Mouse (Mus musculus) spleen, adult 2 months (tissue): ENCODE data around the gene Nudt6. TPM values are rescaled to one million over a fixed set of nuclear protein-coding genes. Genes with fewer than 3 reads are reported as not detected.

ENCODE experiments used
- DNase-seq, 2 experiments: peaks; one replicate each; pipeline versions ENCODE4 v3.0.0 to v3.0.0-alpha.2; 2012 to 2021; ENCODE audit warnings: low spot score in 2 of 2, low read depth in 1 of 2
- H3K27ac ChIP-seq: fragments of 200-500 bp; 2 replicates; pipeline ENCODE4 v1.5.1; 2012; ENCODE audit warnings: low read length, inconsistent platforms; ENCODE audit not compliant: insufficient read depth
- H3K27me3 ChIP-seq: fragments of 200-500 bp; 2 replicates; pipeline ENCODE4 v1.6.1; 2012; ENCODE audit warnings: mild to moderate bottlenecking, moderate library complexity, low read length, inconsistent platforms; ENCODE audit not compliant: control insufficient read depth, insufficient read depth
- H3K36me3 ChIP-seq: fragments of 200-500 bp; 2 replicates; pipeline ENCODE4 v1.6.1; 2012; ENCODE audit warnings: mild to moderate bottlenecking, low read length, inconsistent platforms; ENCODE audit not compliant: control insufficient read depth, insufficient read depth
- H3K4me1 ChIP-seq: fragments of 200-500 bp; 2 replicates; pipeline ENCODE4 v1.6.1; 2011; ENCODE audit warnings: inconsistent platforms; ENCODE audit not compliant: control insufficient read depth, insufficient read depth, insufficient read length
- H3K4me3 ChIP-seq: fragments of 200-500 bp; 2 replicates; pipeline ENCODE4 v1.5.1; 2011; ENCODE audit warnings: mild to moderate bottlenecking, inconsistent platforms; ENCODE audit not compliant: insufficient read depth, insufficient read length; ENCODE audit errors: extremely low read depth
- CTCF ChIP-seq: fragments of 200-500 bp; IDR thresholded peaks from 2 replicates; pipeline ENCODE4 v1.5.1; 2011; ENCODE audit warnings: mild to moderate bottlenecking, inconsistent platforms; ENCODE audit not compliant: insufficient read depth, insufficient read length, insufficient replicate concordance; ENCODE audit errors: extremely low read depth
- POLR2A ChIP-seq: fragments of 200-500 bp; IDR thresholded peaks from 2 replicates; pipeline ENCODE4 v1.6.1; 2011; ENCODE audit warnings: low read depth, low read length, inconsistent platforms
- WGBS: fragments of 180-500 bp; shearing (Covaris S2); methylation state at CpG from one replicate; pipeline ENCODE4 v1.1.7; 2018; 5-methylcytosine and 5-hydroxymethylcytosine counted together
- polyA plus RNA-seq: library from polyadenylated mRNA; depleted of rRNA; stranded (reverse); fragments of >200 nt; gene quantifications from 2 replicates; pipeline ENCODE4 v1.2.3, GENCODE M21; 2012

Gene Nudt6
- polyA plus RNA-seq, 1 experiment = 11.6 TPM

DNA sequence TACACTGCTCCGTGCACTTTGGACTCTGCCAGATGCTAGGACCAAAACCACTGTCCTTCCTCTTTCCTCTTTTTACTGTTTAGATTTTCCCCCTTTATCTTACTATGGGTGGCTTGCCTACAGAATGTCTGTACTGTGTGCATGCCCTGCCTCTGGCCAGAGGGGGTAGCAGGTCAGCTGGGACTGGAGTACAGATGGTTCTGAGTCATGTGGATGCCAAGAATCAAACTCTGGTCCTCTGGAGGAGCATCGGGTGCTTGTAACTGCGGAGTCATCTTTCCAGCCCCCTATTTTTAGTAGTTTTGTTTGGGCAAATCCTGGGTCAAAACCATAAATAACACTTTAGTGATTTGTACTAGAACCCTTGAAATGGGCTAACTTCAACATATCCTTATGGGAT lies 6.6 kb downstream of the Nudt6 start:
- WGBS = 91% methylated on average over 3 of the region's 3 CpGs

DNA sequence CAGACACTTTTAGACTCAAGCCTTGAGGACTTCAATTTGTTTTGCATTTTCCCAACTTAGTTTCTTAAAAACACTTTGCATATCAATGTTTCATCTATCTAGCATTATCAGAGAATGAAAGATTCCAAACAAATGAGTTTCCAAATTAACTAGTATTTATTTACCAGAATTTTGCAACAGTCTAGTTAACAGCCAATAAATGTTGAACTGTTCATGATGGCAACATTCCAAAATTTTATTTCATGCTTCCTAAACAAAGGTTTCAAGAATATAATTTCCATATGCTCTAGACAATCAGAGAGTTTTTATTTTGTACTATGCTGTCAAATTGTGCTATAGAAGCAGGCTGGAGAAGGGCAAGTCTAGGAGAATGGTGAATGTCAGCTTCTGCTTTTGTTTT lies 12.4 kb downstream of the Nudt6 start:
- no peak for DNase-seq
- no peak for TF ChIP-seq CTCF
- no peak for TF ChIP-seq POLR2A

More for the DNA sequence above, 6.6 kb downstream of the Nudt6 start:
- peaks cover 4% of the 10 kb centered on the region; the same call in 1 of the 2 replicates for H3K36me3 ChIP-seq
- no peaks in the 10 kb centered on the region for H3K4me1 ChIP-seq
- H3K27me3 ChIP-seq = no peaks in the 10 kb centered on the region
- H3K27ac ChIP-seq = no peak overlapping the region
- no peak overlapping the region for H3K4me3 ChIP-seq
- no peak for TF ChIP-seq CTCF
- no peak for TF ChIP-seq POLR2A
- no peak for DNase-seq

DNA sequence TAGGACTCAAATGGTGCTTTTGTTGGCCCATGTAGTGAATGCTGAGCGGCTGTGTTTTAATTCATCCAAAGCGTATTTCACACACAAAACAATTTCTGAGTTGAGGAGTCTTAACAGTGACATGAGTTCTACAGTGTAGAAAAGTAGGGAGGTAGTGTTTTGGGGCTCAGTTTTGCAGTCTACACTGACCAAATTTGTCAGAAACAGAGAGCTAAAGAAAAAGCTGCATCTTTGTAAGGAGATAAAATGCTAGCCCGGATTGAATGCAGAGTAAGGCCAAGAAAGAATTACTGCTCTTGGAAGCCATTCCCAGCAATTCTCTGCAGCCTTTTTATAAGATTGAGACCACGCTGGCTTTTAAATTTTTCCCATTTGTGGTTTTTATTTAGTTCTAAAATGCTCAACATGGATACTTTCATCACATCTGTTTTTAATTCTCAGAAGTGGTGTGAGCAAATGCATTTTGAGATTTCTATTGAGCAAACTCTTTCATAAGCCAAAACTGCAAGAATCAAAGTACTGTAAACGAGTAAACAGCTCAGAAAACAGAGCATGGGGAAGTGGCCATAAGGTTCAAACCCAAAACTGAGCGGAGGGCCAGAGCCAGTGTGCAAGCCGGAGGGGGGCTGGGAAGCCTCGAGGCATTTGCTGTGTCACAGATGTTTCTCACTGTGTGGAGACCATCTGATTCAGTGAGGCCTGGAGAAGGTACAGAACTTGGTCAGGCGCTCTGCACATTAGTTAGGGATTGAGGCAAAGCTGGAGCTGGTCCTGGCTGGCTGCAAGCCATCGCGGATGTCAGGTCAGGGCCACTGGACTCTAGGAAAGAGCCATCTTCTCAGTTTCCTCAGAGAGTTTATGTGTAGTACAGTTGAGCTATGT lies 18.0 kb downstream of the Nudt6 start:
- Histone ChIP-seq H3K36me3 (peaks cover 5% of the 10 kb centered on the region), H3K27me3 (no peaks in the 10 kb centered on the region), H3K4me3 (no peak overlapping the region), H3K27ac (peak overlapping the region; percentile 9; the same call in 1 of the 2 replicates), H3K4me1 (no peaks in the 10 kb centered on the region)
- no peak for DNase-seq
- no peak for TF ChIP-seq POLR2A
- no peak for TF ChIP-seq CTCF
- WGBS = 88% methylated on average over 11 of the region's 11 CpGs

More for the DNA sequence above, 12.4 kb downstream of the Nudt6 start:
- H3K4me1 ChIP-seq = no peaks in the 10 kb centered on the region
- no peak overlapping the region for H3K4me3 ChIP-seq
- no peaks in the 10 kb centered on the region for H3K27me3 ChIP-seq
- no peak overlapping the region for H3K27ac ChIP-seq
- peaks cover 10% of the 10 kb centered on the region for H3K36me3 ChIP-seq

DNA sequence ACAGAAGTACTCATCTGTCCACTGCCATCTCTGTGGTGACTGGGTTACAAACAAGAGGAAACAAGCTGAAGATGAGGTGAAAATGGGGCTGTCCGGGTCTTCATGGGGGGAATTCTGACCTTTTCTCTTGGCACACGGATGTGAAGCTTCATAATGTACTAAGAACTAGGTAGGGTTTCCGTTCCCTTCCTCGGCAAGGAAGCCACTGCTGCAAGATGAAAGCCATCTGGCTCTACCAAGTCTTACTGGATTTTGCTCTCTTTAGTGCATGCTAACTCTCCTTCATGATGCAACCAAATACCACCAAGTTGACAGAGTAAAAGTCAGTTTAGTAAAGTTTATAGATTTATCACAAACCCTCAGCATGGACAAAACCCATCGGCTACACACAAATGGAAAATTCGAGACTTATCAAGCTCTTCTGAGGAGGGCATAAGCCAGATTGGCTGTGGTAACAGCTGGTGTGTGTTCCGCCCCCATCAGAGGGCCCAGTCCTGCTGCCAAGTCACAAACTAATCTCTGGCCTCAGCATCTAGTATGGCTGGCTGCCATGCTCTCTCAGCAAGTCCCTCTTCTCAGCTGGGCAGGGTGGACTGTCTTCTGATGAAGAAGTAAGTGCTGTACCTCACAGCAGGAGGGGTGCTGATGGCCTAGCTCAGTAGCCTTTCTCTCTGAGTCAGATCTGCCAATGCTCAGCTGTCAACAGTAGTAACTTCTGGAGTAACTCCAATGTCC lies 21.2 kb downstream of the Nudt6 start:
- no peaks in the 10 kb centered on the region for H3K36me3 ChIP-seq
- TF ChIP-seq POLR2A (no peak), CTCF (no peak)
- no peaks in the 10 kb centered on the region for H3K27me3 ChIP-seq
- H3K4me3 ChIP-seq = no peak overlapping the region
- WGBS = 82% methylated on average over 7 of the region's 7 CpGs
- DNase-seq = no peak
- no peak overlapping the region for H3K27ac ChIP-seq
- no peaks in the 10 kb centered on the region for H3K4me1 ChIP-seq

DNA sequence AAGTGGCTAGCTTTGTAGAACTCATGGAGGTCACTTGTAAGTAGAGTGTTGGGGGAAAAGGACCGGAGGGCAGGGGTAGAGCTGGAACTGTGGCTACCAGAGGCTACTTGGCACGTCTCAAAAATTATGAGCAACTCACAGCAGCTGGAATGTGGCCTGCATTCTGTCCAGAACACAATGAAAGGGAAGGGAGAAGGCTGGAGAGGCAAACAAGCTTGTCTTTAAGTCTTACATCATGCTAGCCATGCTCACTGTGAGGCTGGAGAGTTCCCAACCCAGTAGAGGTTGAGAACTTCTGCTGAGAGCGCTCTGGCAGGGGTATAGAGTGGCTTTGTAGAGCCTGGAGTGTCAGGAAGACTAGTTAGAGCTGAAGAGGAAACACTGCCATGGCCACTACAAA lies 22.4 kb downstream of the Nudt6 start:
- Histone ChIP-seq H3K36me3 (no peaks in the 10 kb centered on the region), H3K4me1 (no peaks in the 10 kb centered on the region), H3K4me3 (no peak overlapping the region), H3K27me3 (no peaks in the 10 kb centered on the region), H3K27ac (no peak overlapping the region)
- WGBS = 88% methylated on average over 3 of the region's 3 CpGs
- DNase-seq = no peak
- TF ChIP-seq CTCF (no peak), POLR2A (no peak)

DNA sequence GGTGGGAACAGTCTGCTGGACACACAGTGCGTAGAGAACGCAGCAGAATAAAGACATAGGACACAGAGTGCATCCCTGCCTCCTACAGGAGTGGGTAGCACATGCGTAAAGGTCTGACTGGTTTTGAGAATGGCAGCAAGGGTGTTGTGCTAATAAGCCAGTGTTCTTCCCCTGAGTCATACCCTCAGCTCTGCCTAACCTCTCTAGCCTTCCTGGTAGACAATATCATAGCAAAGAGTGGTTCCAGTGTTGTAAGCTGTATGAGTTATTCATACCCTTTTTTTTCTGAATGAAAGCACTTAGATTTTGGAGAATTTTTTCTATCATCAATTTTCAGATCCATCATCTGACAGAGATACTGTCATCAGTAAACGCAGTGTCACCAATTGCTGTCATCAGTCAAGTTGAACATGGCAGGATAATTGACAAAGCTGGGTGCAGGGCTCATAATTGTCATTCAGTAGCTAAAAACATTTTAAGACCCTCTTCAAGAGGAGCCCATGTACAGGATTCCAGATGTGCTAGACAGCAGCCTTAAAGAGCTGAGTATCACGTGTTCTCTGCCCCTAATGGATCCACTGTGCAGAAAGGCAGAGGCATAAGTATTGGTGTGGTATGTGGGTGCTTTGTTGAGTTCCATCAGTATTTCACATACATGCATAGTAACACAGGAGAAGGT lies 22.9 kb downstream of the Nudt6 start:
- DNase-seq = no peak
- 94% methylated on average over 5 of the region's 5 CpGs for WGBS
- no peak for TF ChIP-seq CTCF
- TF ChIP-seq POLR2A = no peak

More for the DNA sequence above, 22.9 kb downstream of the Nudt6 start:
- Histone ChIP-seq H3K27ac (no peak overlapping the region), H3K27me3 (no peaks in the 10 kb centered on the region), H3K4me1 (no peaks in the 10 kb centered on the region), H3K36me3 (no peaks in the 10 kb centered on the region), H3K4me3 (no peak overlapping the region)
